Mouse (Mus musculus) mouse trophoblast stem cell (cell line): ENCODE measurements around the gene Jak1.
"Not testable (repeated sequence)": the region's sequence is repeated elsewhere in the genome, so short reads cannot be mapped to it uniquely, and the experiment has no call there.

Experiments
- in situ Hi-C, 2 experiments: fragments of 300-500 bp; cut with MseI, MboI; formaldehyde crosslinking; loops; 2 replicates in 1 of 2; 3 replicates in 1 of 2; pipeline ENCODE4 v1.15.1; 2025

Jak1 gene

DNA sequence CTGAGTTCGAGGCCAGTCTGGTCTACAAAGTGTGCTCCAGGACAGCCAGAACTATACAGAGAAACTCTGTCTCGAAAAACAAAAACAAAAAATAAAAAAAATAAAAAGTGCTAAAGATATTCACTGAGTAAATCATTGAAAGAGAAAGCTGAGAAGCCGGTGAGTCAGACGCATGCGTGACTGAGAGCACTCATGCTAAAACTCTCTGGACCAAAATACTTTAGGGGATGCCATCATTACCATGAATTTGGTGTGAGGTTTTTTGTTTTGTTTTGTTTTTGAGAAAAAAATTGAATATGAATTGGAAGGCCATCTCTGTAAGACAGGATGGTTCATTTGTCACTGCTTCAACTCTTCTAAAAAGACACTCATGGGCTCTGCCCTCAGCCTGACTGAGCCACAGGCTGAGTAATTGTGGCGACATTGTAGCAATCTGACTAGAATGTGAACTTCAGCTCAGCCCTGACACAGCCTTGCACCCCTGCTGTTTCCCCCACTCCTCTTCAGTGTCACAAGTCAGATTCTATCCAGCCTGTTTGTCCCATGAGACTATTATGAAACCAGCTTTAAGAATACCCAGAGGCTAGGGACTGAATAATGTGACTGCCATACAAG, 11.5 kb upstream of the Jak1 start:
- in situ Hi-C loops: no loop called here

GRCm38 (mm10) chr4:101275881-101276280, 10.8 kb upstream of the Jak1 start:
- in situ Hi-C loops: no loop called here

GRCm38 (mm10) chr4:101270734-101271133, 5.7 kb upstream of the Jak1 start:
- in situ Hi-C loops: no loop called here

GRCm38 (mm10) chr4:101268506-101268905, 3.4 kb upstream of the Jak1 start:
- in situ Hi-C loops: not testable (repeated sequence)

DNA sequence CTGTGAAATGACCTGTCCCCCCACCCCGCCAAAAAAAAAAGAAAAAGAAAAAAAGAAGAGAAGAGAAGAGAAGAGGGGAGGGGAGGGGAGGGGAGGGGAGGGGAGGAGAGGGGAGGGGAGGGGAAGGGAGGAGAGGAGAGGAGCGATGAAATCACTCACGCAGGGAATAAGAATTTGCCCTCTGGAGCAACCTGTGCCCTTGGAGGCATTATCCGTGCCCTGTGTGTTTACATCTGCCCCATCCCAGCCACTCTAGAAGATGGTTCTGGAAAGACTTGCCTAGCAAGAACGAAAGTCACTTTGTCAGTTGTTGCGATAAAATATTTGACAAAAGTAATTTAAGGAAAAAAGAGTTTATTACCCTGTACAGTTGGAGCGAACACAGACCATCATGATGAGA, 441 bp upstream of the Jak1 start:
- in situ Hi-C loops: no loop called here

DNA sequence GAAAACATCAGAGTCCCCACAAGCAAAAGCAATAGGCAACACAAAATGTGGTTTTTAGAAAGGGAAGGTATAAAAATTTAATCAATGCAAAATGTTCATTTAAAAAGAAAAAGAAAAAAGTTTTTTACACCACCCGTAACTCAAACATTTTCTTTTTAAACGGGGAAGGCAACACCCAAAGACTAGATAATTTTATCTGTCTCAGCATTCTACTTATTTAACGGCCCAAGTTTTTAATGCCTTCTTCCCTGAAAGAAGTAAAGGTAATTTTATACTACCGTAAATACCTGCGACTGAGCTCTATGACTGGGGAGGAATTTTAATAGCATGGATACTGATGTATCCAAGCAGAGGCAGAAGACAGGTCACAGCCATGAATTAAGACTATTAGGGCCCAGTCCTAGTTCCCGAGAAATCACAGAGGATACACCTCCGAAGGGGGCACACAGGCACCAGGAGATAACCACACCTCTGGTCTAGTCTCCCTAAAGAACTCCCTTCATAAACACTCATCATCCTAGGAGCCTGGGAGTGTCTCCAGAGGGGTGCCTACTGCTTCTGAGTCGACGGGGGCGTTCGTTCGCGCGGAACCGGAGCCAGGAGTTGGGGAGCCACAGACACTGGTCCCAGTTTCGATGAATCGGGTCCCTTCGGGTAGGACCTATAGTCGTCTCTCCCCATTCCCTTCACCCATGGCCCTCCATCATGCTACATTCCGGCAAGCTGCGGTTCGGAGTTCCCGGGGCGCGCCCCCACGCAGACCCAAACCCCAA, 928 bp downstream of the Jak1 start:
- in situ Hi-C loops: no loop called here

- in situ Hi-C loops: no loop called here
Observed at GRCm38 (mm10) chr4:101261596-101261995, 3.5 kb downstream of the Jak1 start.

DNA sequence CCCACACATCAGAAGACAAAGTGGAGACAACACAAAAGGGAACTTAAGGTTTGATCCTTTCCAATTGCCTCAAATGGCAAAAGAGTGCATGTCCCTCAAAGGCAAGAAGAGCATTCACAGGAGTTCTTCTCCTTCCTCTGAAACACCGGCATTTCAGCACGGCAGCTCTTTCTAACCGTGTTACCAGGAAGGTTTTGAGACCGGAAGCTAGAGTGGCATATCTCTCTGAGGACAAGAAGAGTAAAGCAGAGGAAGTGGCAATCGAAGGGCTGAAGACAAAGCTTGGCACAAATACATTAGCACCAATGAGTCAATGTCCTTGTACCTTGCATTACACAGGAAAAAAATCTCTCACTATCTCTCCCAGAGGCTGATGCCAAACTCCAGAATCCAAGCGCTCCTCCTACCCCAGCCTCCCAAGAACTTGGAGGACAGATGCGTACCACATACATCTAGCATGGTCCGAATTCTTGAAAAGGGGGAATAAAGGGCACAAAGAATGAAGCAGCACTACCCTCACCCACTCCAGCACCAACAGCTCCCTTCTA, 4.3 kb downstream of the Jak1 start:
- in situ Hi-C loops: no loop called here

DNA sequence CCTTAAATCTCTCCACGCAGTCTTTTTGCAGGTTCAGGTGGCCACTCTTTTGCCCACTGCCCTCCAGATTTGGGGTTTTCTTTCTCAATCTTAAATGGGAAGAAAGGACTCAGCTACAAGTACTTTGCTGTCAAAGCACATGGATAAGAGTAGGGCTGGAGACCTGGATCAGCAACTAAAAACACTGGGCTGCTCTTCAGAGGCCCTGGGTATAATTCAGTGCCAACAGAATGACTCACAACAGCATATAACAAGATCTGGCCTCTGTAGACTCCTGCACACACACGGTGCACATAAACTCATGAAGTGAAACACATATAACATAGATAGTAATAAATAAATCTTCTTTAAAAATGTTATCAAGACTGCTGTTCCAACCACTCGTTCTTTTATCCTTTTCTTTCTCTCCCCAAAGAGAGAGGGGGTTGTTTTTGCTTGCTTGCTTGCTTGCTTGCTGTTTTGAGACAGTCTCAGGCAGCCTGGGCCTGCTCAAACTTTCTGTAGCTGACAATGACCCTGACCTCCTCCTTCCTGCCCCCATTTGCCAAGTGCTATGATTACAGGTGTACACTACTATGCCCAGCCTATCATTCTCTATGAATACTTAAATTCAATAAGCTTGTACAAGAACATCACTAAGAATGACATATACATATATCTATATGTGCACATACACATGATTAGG, 8.4 kb downstream of the Jak1 start:
- in situ Hi-C loops: no loop called here

DNA sequence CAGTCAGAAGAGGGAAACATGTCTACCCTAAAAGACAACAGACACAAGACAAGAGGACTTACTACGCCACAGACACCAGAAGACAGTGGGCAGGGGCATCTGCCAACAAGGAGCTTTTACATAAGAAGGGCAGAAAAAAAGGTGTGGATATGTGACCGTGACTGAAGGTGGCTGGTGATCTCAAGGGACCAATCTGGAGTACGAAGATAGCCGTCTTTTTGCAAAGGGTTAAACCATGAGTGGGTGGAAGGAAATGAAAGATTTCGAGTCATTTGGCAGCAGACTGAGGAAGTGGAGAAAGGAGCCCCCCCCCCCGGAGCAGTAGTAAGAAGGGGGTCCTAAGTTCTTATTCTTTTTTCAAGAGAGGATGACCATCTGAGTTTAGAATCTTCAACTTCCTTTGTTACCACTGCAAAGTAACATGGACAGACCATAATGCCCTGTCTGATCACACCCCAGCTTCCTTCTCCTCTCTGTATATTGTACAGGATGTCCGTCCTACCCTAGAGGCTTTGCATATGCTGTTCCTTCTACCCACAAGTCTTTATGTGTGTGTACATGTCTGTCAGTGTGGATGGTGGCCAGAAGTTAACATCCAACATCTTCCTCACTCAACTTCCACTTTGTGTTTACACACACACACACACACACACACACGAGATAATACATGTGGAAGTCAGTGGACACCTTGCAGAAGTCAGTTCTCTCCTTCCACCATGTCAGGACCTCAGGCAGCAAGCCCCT, 10.3 kb downstream of the Jak1 start:
- in situ Hi-C loops: no loop called here

GRCm38 (mm10) chr4:101254015-101254414, 11.1 kb downstream of the Jak1 start:
- in situ Hi-C loops: no loop called here

DNA sequence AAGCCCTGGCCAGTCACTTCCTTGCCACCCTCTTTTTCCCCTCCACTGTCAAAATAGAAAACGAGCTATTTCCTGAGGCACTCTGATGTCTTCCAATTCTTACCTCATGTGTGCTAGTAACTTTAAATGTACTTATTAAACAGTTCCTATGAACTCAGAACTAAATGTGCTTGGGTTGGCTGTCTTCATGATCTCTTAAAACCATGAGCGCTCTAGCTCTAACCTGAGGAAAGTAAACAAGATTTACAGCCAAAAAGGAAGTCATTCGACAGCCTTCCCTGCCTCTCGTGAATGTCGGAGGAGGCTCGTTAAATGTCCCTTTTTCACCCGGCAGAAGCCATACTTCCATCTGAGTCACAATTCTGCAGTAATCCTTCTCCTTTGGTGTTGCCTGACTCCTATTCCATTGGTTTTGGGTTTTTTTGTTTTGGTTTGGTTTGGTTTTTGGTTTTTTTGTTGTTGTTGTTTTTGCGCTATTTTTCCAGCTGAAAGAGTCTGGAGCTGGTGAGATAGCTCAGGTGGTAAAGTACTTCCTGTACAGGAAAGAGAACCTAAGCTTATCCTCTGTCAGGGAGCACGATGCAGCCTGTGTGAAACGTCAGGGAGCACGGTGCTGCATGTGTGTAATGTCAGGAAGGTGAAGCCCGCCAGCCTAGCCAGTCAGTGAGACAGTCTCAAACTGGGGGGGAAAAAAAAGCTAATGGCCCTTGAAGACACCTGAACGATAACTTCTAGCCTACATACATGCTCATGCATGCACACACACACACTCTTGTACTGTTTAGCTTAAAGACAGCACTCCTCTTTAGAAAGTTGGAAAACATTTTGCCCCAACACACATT, 12.1 kb downstream of the Jak1 start:
- in situ Hi-C loops: no loop called here

DNA sequence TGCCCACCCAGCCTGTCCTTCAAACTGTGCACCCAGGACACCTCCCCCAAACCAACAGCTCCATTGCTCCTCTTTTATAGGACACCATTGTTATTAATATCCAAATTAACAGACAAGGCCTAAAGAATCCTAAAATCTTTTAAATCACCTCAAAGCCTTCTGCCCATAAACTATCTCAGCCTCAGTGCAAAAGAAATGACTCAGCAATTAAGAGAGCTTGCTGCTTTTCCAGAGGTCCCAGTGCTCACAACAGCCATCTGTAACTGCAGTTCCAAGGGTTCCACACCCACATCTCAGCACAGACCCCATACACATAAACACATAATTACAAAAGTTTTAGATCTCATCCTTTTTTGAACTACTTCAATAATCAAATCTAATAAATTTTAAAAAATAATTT, 13.1 kb downstream of the Jak1 start:
- in situ Hi-C loops: no loop called here

DNA sequence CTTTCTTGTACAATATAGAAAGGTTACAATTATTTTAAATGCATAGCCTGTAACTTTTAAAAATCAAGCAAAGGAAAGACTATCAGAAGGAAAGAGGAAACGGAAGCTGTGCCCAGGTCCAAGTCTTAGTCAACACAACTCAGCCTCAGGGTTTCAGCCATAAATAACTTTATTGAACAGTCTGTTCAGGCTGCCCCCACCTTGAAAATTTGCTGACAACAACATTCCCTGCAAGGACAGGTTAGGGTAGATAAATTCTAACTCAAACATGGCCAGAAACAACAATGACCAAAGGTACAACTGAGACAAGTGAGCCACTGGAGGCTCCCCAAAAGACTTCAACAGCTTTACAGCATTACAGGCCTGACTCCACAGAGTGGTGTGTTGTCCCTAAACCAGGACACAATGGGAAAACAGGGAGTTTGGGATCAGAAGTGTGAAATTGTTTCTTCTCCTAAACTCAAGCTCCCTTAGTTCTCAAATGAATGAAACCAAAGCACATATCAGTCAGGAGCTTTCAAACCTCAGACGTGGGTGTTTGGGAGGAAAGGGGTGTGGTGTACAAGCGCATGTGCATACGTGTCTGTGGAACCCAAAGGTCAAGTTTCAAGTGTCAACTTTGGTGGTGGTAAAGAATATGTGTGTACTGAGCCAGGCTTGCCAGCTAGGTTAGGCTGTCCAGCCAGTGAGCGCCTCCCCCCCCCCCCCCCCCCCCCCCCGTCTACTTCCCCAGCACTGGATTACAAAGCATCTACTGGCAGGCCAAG, 14.9 kb downstream of the Jak1 start:
- in situ Hi-C loops: no loop called here

DNA sequence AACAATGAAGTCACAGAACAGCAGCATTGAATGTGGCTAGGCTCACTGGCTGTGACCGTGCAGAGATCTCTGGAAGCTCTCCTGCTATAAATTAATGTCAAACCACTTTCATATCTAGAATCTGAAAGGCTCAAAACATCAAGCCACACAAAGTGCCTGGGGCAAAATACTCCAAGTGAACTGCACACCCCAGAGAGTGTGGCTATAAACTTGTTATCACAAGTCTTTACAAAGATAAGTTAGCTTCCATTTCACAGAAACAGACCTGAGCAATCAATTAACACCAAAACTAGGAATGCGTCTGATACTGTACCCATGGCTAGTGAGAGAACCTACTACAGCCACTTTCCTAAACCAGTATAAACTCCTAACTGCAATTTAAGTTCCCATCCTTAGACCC, 17.7 kb downstream of the Jak1 start:
- in situ Hi-C loops: no loop called here

DNA sequence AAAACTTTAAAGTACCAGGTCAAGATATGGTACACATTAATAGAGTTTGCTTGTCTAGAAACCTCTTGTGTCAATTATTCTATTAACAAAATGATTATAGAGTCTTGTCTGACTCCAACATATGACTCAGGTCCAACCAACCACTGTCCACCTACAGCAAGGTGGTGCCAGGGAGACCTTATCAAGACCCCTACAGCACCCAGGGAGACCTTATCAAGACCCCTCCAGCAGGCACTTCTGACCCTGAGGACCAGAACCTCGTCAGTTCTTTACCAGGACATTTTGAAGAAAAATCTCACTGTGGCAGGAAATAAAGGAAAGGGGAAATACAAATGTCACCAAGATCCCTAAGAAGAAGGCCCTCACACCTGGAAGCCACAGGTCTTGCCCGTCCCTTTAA, 18.5 kb downstream of the Jak1 start:
- in situ Hi-C loops: no loop called here

DNA sequence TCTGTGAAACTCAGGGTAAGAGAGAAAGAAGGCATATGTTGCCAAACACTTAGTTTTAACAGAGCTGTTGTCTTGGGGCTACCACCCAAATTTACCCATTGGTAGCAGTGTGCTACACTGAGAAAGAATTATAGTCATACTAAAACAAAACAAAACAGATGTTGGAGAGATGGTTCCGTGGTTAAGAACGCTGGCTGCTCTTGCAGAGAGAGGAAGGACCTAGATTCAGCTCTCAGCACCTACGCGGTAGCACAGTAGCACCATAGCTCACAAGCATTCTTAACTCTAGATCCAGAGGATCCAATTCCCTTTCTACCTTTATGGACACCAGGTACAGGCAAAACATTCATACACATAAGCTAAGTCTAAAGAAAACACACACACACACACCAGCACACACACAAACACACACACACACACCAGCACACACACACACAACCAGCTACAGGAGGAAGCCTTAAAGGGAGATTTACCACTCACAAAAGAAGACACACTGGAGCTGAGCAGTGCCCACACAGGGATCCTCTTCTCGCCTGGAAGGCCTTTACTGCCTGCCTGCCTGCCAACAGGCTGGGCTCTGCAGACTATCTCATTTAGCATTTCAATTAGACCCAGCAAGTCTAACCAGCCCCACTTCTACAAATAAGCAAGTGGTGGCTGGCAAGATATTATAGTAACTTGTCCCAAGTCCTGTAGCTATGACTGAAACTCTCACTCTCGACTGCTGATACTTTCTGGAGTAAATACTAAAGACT, 20.6 kb downstream of the Jak1 start:
- in situ Hi-C loops: no loop called here

DNA sequence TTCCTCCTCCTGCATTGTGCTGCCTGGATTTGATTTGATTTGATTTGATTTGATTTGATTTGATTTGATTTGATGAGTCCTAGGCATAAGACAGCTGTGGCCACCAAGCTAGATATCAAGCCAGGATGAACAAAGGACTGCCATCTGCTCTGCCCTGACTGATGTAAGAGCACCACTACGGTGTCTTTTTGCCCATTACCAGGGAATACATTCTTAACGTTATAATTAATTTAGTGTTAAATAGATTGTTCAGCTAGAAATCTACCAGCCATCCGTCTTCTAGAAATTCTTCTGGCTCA, 24.3 kb downstream of the Jak1 start:
- in situ Hi-C loops: no loop called here

- in situ Hi-C loops: no loop called here
Observed at GRCm38 (mm10) chr4:101240163-101240874, 24.8 kb downstream of the Jak1 start.
